Mouse (Mus musculus): ENCODE results near the gene Olfr98. TPM values are rescaled to one million over a fixed set of nuclear protein-coding genes. Genes with fewer than 3 reads are reported as not detected.

The Olfr98 gene
- polyA plus RNA-seq, 1 experiment from 2014 or later: not detected

GRCm38 (mm10) chr17:37213018-37213417 is 50.5 kb downstream of the Olfr98 start, which contains the start of gene Olfr95:
Olfr95 (minus strand) TSS chr17:37213118.
- WGBS: 81% methylated on average over 3 of the region's 3 CpGs
- no peak for ATAC-seq (replicated peaks; ENCODE audit: low FRiP score)
- H3K36me3 ChIP-seq (ENCODE audit: control insufficient read depth, insufficient read depth, low read length): no peaks in the 10 kb centered on the region
- no peak within 1 kb of the TSS for H3K4me3 ChIP-seq (ENCODE audit: low read depth, low read length)
- H3K27ac ChIP-seq (ENCODE audit: low read depth, low read length): no peak within 1 kb of the TSS
- no peak for DNase-seq (ENCODE audit: low spot score)
- no peak within 1 kb of the TSS for H3K4me2 ChIP-seq (ENCODE audit: low read depth, low read length, severe bottlenecking)
- no peaks in the 10 kb centered on the region for H3K9me3 ChIP-seq (ENCODE audit: control insufficient read depth, low read length)
- peaks cover 6% of the 10 kb centered on the region; the same call in 1 of the 2 replicates for H3K27me3 ChIP-seq (ENCODE audit: control insufficient read depth, insufficient read depth, low read length)
- H3K9ac ChIP-seq (ENCODE audit: low read length): no peak within 1 kb of the TSS
- H3K4me1 ChIP-seq (replicated peaks; ENCODE audit: control insufficient read depth, insufficient read depth, low read length): no peaks in the 10 kb centered on the region

Other genes starting within 250 kb of the Olfr98 start
- 0.39 TPM in 1 of 2 replicates, not detected in the other for gene Mog, start 240.4 kb downstream of the Olfr98 start, polyA plus RNA-seq (2014; fragmentation: Nextera tagmentation; extraction: Ambion mirVana)
- gene Gabbr1, start 217.8 kb downstream of the Olfr98 start, polyA plus RNA-seq (2014; fragmentation: Nextera tagmentation; extraction: Ambion mirVana): 19.7 and 21.8 TPM in 2 replicates
- not detected in 2 replicates for gene Olfr90, start 175.2 kb downstream of the Olfr98 start, polyA plus RNA-seq (2014; fragmentation: Nextera tagmentation; extraction: Ambion mirVana)
- 0.13 TPM in 2 replicates for gene Olfr91, start 165.5 kb downstream of the Olfr98 start, polyA plus RNA-seq (2014; fragmentation: Nextera tagmentation; extraction: Ambion mirVana)
- gene Olfr92, start 143.7 kb downstream of the Olfr98 start, polyA plus RNA-seq (2014; fragmentation: Nextera tagmentation; extraction: Ambion mirVana): not detected in 2 replicates
- not detected in 2 replicates for gene Olfr93, start 102.3 kb downstream of the Olfr98 start, polyA plus RNA-seq (2014; fragmentation: Nextera tagmentation; extraction: Ambion mirVana)
- not detected in 2 replicates for gene Ubd, start 69.9 kb downstream of the Olfr98 start, polyA plus RNA-seq (2014; fragmentation: Nextera tagmentation; extraction: Ambion mirVana)
- gene Olfr94, start 62.8 kb downstream of the Olfr98 start, polyA plus RNA-seq (2014; fragmentation: Nextera tagmentation; extraction: Ambion mirVana): not detected in 2 replicates
- not detected in 2 replicates for gene Olfr95, start 50.6 kb downstream of the Olfr98 start, polyA plus RNA-seq (2014; fragmentation: Nextera tagmentation; extraction: Ambion mirVana)
- not detected in 2 replicates for gene Olfr96, start 43.6 kb downstream of the Olfr98 start, polyA plus RNA-seq (2014; fragmentation: Nextera tagmentation; extraction: Ambion mirVana)
- gene Olfr97, start 26.4 kb downstream of the Olfr98 start, polyA plus RNA-seq (2014; fragmentation: Nextera tagmentation; extraction: Ambion mirVana): not detected in 2 replicates
- gene H2-M3, start 6.5 kb upstream of the Olfr98 start, polyA plus RNA-seq (2014; fragmentation: Nextera tagmentation; extraction: Ambion mirVana): 1.7 and 2.5 TPM in 2 replicates
- not detected in 2 replicates for gene Olfr99, start 19.7 kb upstream of the Olfr98 start, polyA plus RNA-seq (2014; fragmentation: Nextera tagmentation; extraction: Ambion mirVana)
- not detected in 2 replicates for gene Olfr101, start 40.6 kb upstream of the Olfr98 start, polyA plus RNA-seq (2014; fragmentation: Nextera tagmentation; extraction: Ambion mirVana)
- not detected in 2 replicates for gene Olfr102, start 53.3 kb upstream of the Olfr98 start, polyA plus RNA-seq (2014; fragmentation: Nextera tagmentation; extraction: Ambion mirVana)
- not detected in 2 replicates for gene Olfr103, start 75.9 kb upstream of the Olfr98 start, polyA plus RNA-seq (2014; fragmentation: Nextera tagmentation; extraction: Ambion mirVana)
- gene Olfr104-ps, start 95.8 kb upstream of the Olfr98 start, polyA plus RNA-seq (2014; fragmentation: Nextera tagmentation; extraction: Ambion mirVana): not detected in 2 replicates
- not detected in 2 replicates for gene Olfr105-ps, start 115.3 kb upstream of the Olfr98 start, polyA plus RNA-seq (2014; fragmentation: Nextera tagmentation; extraction: Ambion mirVana)
- gene Olfr106-ps, start 126.6 kb upstream of the Olfr98 start, polyA plus RNA-seq (2014; fragmentation: Nextera tagmentation; extraction: Ambion mirVana): not detected in 2 replicates
- not detected in 2 replicates for gene Olfr107, start 135.5 kb upstream of the Olfr98 start, polyA plus RNA-seq (2014; fragmentation: Nextera tagmentation; extraction: Ambion mirVana)
- gene Olfr108, start 181.7 kb upstream of the Olfr98 start, polyA plus RNA-seq (2014; fragmentation: Nextera tagmentation; extraction: Ambion mirVana): not detected in 2 replicates
- not detected in 2 replicates for gene Olfr109, start 195.2 kb upstream of the Olfr98 start, polyA plus RNA-seq (2014; fragmentation: Nextera tagmentation; extraction: Ambion mirVana)
- not detected in 2 replicates for gene H2-M2, start 219.8 kb upstream of the Olfr98 start, polyA plus RNA-seq (2014; fragmentation: Nextera tagmentation; extraction: Ambion mirVana)
- not detected in 2 replicates for gene Olfr110, start 228.7 kb upstream of the Olfr98 start, polyA plus RNA-seq (2014; fragmentation: Nextera tagmentation; extraction: Ambion mirVana)
- gene Olfr111, start 244.3 kb upstream of the Olfr98 start, polyA plus RNA-seq (2014; fragmentation: Nextera tagmentation; extraction: Ambion mirVana): not detected in 2 replicates